Comparison of ENCODE assay signal across 24 mouse cellular contexts in genomic region chr11:67932156-67932555, GRCm38 (mm10). TPM values are rescaled to one million over a fixed set of nuclear protein-coding genes. Genes with fewer than 3 reads are reported as not detected.
DNase-seq lines count a peak whose midpoint lies in the region; ATAC-seq lines count a peak whose summit lies in the region.
"Had no signal": no experiment of that assay in that cellular context is flagged by ENCODE, and none has a peak within 500 bp of the region (broad histone marks: within the 10 kb centered on the region; RNA-seq: fewer than 3 reads in every experiment).

No protein-coding gene starts in this region.

- no peak overlapping the region for H3K9ac ChIP-seq in forebrain, embryonic 11.5 days (ENCODE audit: low read length)
- no peak overlapping the region for H3K9ac ChIP-seq in forebrain, embryonic 13.5 days
- H3K9ac ChIP-seq: embryonic facial prominence, embryonic 13.5 days; embryonic facial prominence, embryonic 15.5 days had no signal

- no peak overlapping the region for H3K4me2 ChIP-seq in forebrain, embryonic 11.5 days (ENCODE audit: low read depth, low read length, severe bottlenecking)
- no peak overlapping the region for H3K4me2 ChIP-seq in forebrain, embryonic 13.5 days
- H3K4me2 ChIP-seq: embryonic facial prominence, embryonic 13.5 days; embryonic facial prominence, embryonic 15.5 days had no signal

- ATAC-seq in forebrain, embryonic 11.5 days (replicated peaks; ENCODE audit: low FRiP score) = no peak
- no peak for ATAC-seq in forebrain, embryonic 13.5 days
- ATAC-seq: CD4-positive, CD25-positive, alpha-beta regulatory T cell, adult 4 months; forebrain, embryonic 14.5 days; forebrain, embryonic 16.5 days had no signal

- peak; percentile 21 for DNase-seq in forebrain, embryonic 11.5 days (ENCODE audit: low spot score)
- DNase-seq in ES-CJ7 (ENCODE audit: low read depth, low spot score) (peak; percentile 26), ZHBTc4 (ENCODE audit: low read depth, low spot score) (peak; percentile 61)
- DNase-seq in thymus, postnatal 36 days = no peak
- DNase-seq: adrenal gland, adult 2 months; adrenal gland, postnatal 10 days; adrenal gland, postnatal 25 days; B cell, adult 2 months; cerebellum, adult 11 months; cerebellum, adult 18-20 months; cerebellum, adult 8-10 months; cerebellum, adult 9-11 months; cerebellum, postnatal 14 days; cerebellum, postnatal 36 days; embryo, embryonic 11 days had no signal

- no peaks in the 10 kb centered on the region for H3K36me3 ChIP-seq in forebrain, embryonic 11.5 days (ENCODE audit: control insufficient read depth, insufficient read depth, low read length)
- H3K36me3 ChIP-seq in forebrain, embryonic 13.5 days (ENCODE audit: poor library complexity, severe bottlenecking) = no peaks in the 10 kb centered on the region
- H3K36me3 ChIP-seq: embryonic facial prominence, embryonic 13.5 days; embryonic facial prominence, embryonic 15.5 days; forebrain, embryonic 10.5 days had no signal

- no peak overlapping the region for H3K4me3 ChIP-seq in forebrain, embryonic 11.5 days (ENCODE audit: low read depth, low read length)
- H3K4me3 ChIP-seq in forebrain, embryonic 13.5 days = no peak overlapping the region
- H3K4me3 ChIP-seq: embryonic facial prominence, embryonic 13.5 days; embryonic facial prominence, embryonic 15.5 days; erythroblast, embryonic 14.5 days; forebrain, embryonic 10.5 days had no signal

- no peaks in the 10 kb centered on the region for H3K4me1 ChIP-seq in forebrain, embryonic 11.5 days (replicated peaks; ENCODE audit: control insufficient read depth, insufficient read depth, low read length)
- no peaks in the 10 kb centered on the region for H3K4me1 ChIP-seq in forebrain, embryonic 13.5 days
- H3K4me1 ChIP-seq: embryonic facial prominence, embryonic 13.5 days; embryonic facial prominence, embryonic 15.5 days had no signal

- no peaks in the 10 kb centered on the region for H3K27me3 ChIP-seq in forebrain, embryonic 11.5 days (ENCODE audit: control insufficient read depth, insufficient read depth, low read length)
- H3K27me3 ChIP-seq in forebrain, embryonic 13.5 days = no peaks in the 10 kb centered on the region
- H3K27me3 ChIP-seq: embryonic facial prominence, embryonic 13.5 days; embryonic facial prominence, embryonic 15.5 days had no signal

- WGBS in forebrain, embryonic 11.5 days = 92% methylated on average over 3 of the region's 3 CpGs
- WGBS in forebrain, embryonic 13.5 days = 93% methylated on average over 3 of the region's 3 CpGs

- H3K27ac ChIP-seq in forebrain, embryonic 11.5 days (ENCODE audit: low read depth, low read length) = no peak overlapping the region
- no peak overlapping the region for H3K27ac ChIP-seq in forebrain, embryonic 13.5 days
- H3K27ac ChIP-seq: embryonic facial prominence, embryonic 13.5 days; embryonic facial prominence, embryonic 15.5 days; forebrain, embryonic 10.5 days had no signal

- no peaks in the 10 kb centered on the region for H3K9me3 ChIP-seq in forebrain, embryonic 11.5 days (ENCODE audit: control insufficient read depth, low read length)
- no peaks in the 10 kb centered on the region for H3K9me3 ChIP-seq in forebrain, embryonic 13.5 days (replicated peaks)
- H3K9me3 ChIP-seq: embryonic facial prominence, embryonic 13.5 days; embryonic facial prominence, embryonic 15.5 days; forebrain, embryonic 10.5 days had no signal

RNA-seq across cellular contexts. Expression of gene Usp43, which starts 10.2 kb away (rescaled TPM):
- 1.0 and 1.4 TPM in 2 replicates for polyA plus RNA-seq in forebrain, embryonic 11.5 days (2014; fragmentation: Nextera tagmentation; extraction: Ambion mirVana)
- 0.37 and 0.39 TPM in 2 replicates for polyA plus RNA-seq in forebrain, embryonic 13.5 days (2015; fragmentation: Nextera tagmentation; extraction: Ambion mirVana)
- polyA plus RNA-seq: CD4-positive, CD25-positive, alpha-beta regulatory T cell, adult 4 months; erythroblast, embryonic 14.5 days had no signal

RNA-seq across cellular contexts. Expression of gene Cfap52, which starts 33.3 kb away (rescaled TPM):
- 0.86 and 1.4 TPM in 2 replicates for polyA plus RNA-seq in forebrain, embryonic 11.5 days (2014; fragmentation: Nextera tagmentation; extraction: Ambion mirVana)
- polyA plus RNA-seq in forebrain, embryonic 13.5 days (2015; fragmentation: Nextera tagmentation; extraction: Ambion mirVana) = 2.7 and 3.4 TPM in 2 replicates
- polyA plus RNA-seq: adrenal gland, adult 2 months; CD4-positive, CD25-positive, alpha-beta regulatory T cell, adult 4 months; embryonic facial prominence, embryonic 11.5 days; erythroblast, embryonic 14.5 days had no signal

RNA-seq across cellular contexts. Expression of gene Stx8, which starts 33.8 kb away (rescaled TPM):
- 52.6 and 53.8 TPM in 2 replicates for polyA plus RNA-seq in forebrain, embryonic 11.5 days (2014; fragmentation: Nextera tagmentation; extraction: Ambion mirVana)
- 63.0 and 66.0 TPM in 2 replicates for polyA plus RNA-seq in forebrain, embryonic 13.5 days (2015; fragmentation: Nextera tagmentation; extraction: Ambion mirVana)

Comparison
In these comparisons a context has a peak if more than half of its experiments do, and no peak if none do; other contexts are left out.
1. DNase-seq: peak in forebrain, embryonic 11.5 days (single experiment), ES-CJ7 (single experiment) and ZHBTc4 (single experiment); none in thymus, postnatal 36 days (0 of 2).